Mouse (Mus musculus) liver, adult 2 months (tissue): Measurements from ENCODE around the gene Fhit. TPM values are rescaled to one million over a fixed set of nuclear protein-coding genes. Genes with fewer than 3 reads are reported as not detected.

Experiments used
- DNase-seq: peaks from one replicate; pipeline ENCODE4 v3.0.0-alpha.2; 2011; ENCODE audit warnings: low read depth, low spot score; ENCODE audit errors: extremely low read depth
- H3K27ac ChIP-seq: fragments of 200-500 bp; replicated peaks from 2 replicates; pipeline ENCODE4 v1.5.1; 2012; ENCODE audit warnings: low read depth, mild to moderate bottlenecking, control low read depth, inconsistent platforms, low read length; ENCODE audit not compliant: insufficient read depth
- H3K27me3 ChIP-seq: fragments of 200-500 bp; 2 replicates; pipeline ENCODE4 v1.6.1; 2012; ENCODE audit warnings: mild to moderate bottlenecking, moderate library complexity, low read length, inconsistent platforms; ENCODE audit not compliant: control insufficient read depth, insufficient read depth
- H3K36me3 ChIP-seq: fragments of 200-500 bp; 2 replicates; pipeline ENCODE4 v1.6.1; 2012; ENCODE audit warnings: low read length, inconsistent platforms; ENCODE audit not compliant: control insufficient read depth, insufficient read depth
- H3K4me1 ChIP-seq: fragments of 200-500 bp; 2 replicates; pipeline ENCODE4 v1.6.1; 2011; ENCODE audit warnings: low read length; ENCODE audit not compliant: control insufficient read depth, insufficient read depth
- H3K4me3 ChIP-seq: fragments of 200-500 bp; 2 replicates; pipeline ENCODE4 v1.5.1; 2011; ENCODE audit warnings: low read depth, mild to moderate bottlenecking, control low read depth, low read length, moderate library complexity; ENCODE audit not compliant: insufficient read depth
- H3K79me2 ChIP-seq: fragments of 200-500 bp; 2 replicates; pipeline ENCODE4 v1.6.1; 2012; ENCODE audit warnings: inconsistent platforms, mild to moderate bottlenecking, low read length, moderate library complexity; ENCODE audit not compliant: control insufficient read depth, insufficient read depth
- H3K9ac ChIP-seq: fragments of 200-500 bp; 2 replicates; pipeline ENCODE4 v1.6.1; 2012; ENCODE audit warnings: low read depth, mild to moderate bottlenecking, control low read depth, inconsistent platforms, low read length
- CTCF ChIP-seq: fragments of 200-500 bp; IDR thresholded peaks from 2 replicates; pipeline ENCODE4 v1.5.1; 2011; ENCODE audit warnings: low read depth, low read length, control low read depth
- POLR2A ChIP-seq: fragments of 200-500 bp; IDR thresholded peaks from 2 replicates; pipeline ENCODE4 v1.6.1; 2011; ENCODE audit warnings: low read length, control low read depth; ENCODE audit not compliant: insufficient read depth; ENCODE audit errors: extremely low read depth
- WGBS: fragments of 180-500 bp; shearing (Covaris S2); methylation state at CpG from one replicate; pipeline ENCODE4 v1.1.7; 2018; 5-methylcytosine and 5-hydroxymethylcytosine counted together
- polyA plus RNA-seq: library from polyadenylated mRNA; depleted of rRNA; stranded (reverse); fragments of >200 nt; gene quantifications from 2 replicates; pipeline ENCODE4 v1.2.3, GENCODE M21; 2012
- total RNA-seq: library from RNA; depleted of rRNA; stranded (reverse); fragments of >200 nt; gene quantifications from 2 replicates; pipeline ENCODE4 v1.2.3, GENCODE M21; 2014

Gene Fhit
- total and polyA plus RNA-seq, 2 experiments = 7.6 to 7.8 TPM

- Histone ChIP-seq H3K27me3 (no peaks in the 10 kb centered on the region), H3K27ac (no peak overlapping the region), H3K36me3 (no peaks in the 10 kb centered on the region), H3K4me1 (no peaks in the 10 kb centered on the region), H3K79me2 (no peaks in the 10 kb centered on the region), H3K4me3 (no peak overlapping the region), H3K9ac (no peak overlapping the region)
- DNase-seq = no peak
- TF ChIP-seq CTCF (no peak), POLR2A (no peak)
- 89% methylated on average over 6 of the region's 6 CpGs for WGBS
Observed at GRCm38 (mm10) chr14:10038021-10038420, 1123.8 kb downstream of the Fhit start.

GRCm38 (mm10) chr14:10036685-10037215 lies 1125.1 kb downstream of the Fhit start:
- Histone ChIP-seq H3K36me3 (no peaks in the 10 kb centered on the region), H3K27ac (no peak overlapping the region), H3K4me1 (no peaks in the 10 kb centered on the region), H3K27me3 (no peaks in the 10 kb centered on the region), H3K79me2 (no peaks in the 10 kb centered on the region), H3K4me3 (no peak overlapping the region), H3K9ac (no peak overlapping the region)
- WGBS = 85% methylated on average over 2 of the region's 2 CpGs
- TF ChIP-seq CTCF (no peak), POLR2A (no peak)
- no peak for DNase-seq

GRCm38 (mm10) chr14:10035682-10036081 lies 1126.2 kb downstream of the Fhit start:
- no peak overlapping the region for H3K4me3 ChIP-seq
- no peaks in the 10 kb centered on the region for H3K79me2 ChIP-seq
- H3K27ac ChIP-seq = no peak overlapping the region
- WGBS = 63% methylated on average over 3 of the region's 3 CpGs
- DNase-seq = no peak
- H3K27me3 ChIP-seq = no peaks in the 10 kb centered on the region
- TF ChIP-seq CTCF (no peak), POLR2A (no peak)
- no peak overlapping the region for H3K9ac ChIP-seq
- no peaks in the 10 kb centered on the region for H3K36me3 ChIP-seq
- H3K4me1 ChIP-seq = no peaks in the 10 kb centered on the region

- WGBS = 82% methylated on average over 2 of the region's 2 CpGs
Observed at GRCm38 (mm10) chr14:10035270-10035669, 1126.6 kb downstream of the Fhit start.

GRCm38 (mm10) chr14:10023382-10023781 lies 1138.5 kb downstream of the Fhit start:
- no peaks in the 10 kb centered on the region for H3K36me3 ChIP-seq
- WGBS = 95% methylated on average over 2 of the region's 2 CpGs
- no peak overlapping the region for H3K4me3 ChIP-seq
- no peaks in the 10 kb centered on the region for H3K27me3 ChIP-seq
- TF ChIP-seq CTCF = no peak
- TF ChIP-seq POLR2A = no peak
- H3K27ac ChIP-seq = no peak overlapping the region
- no peak for DNase-seq
- H3K79me2 ChIP-seq = no peaks in the 10 kb centered on the region
- H3K9ac ChIP-seq = no peak overlapping the region
- no peaks in the 10 kb centered on the region for H3K4me1 ChIP-seq

More at GRCm38 (mm10) chr14:10035270-10035669, 1126.6 kb downstream of the Fhit start:
- Histone ChIP-seq H3K4me3 (no peak overlapping the region), H3K9ac (no peak overlapping the region), H3K27ac (no peak overlapping the region), H3K4me1 (no peaks in the 10 kb centered on the region), H3K36me3 (no peaks in the 10 kb centered on the region), H3K79me2 (no peaks in the 10 kb centered on the region), H3K27me3 (no peaks in the 10 kb centered on the region)
- no peak for DNase-seq
- TF ChIP-seq POLR2A (no peak), CTCF (no peak)

- Histone ChIP-seq H3K4me3 (no peak overlapping the region), H3K36me3 (no peaks in the 10 kb centered on the region), H3K4me1 (no peaks in the 10 kb centered on the region), H3K79me2 (no peaks in the 10 kb centered on the region), H3K27me3 (no peaks in the 10 kb centered on the region), H3K27ac (no peak overlapping the region), H3K9ac (no peak overlapping the region)
- TF ChIP-seq CTCF = no peak
- TF ChIP-seq POLR2A = no peak
- DNase-seq = no peak
- 82% methylated on average over 2 of the region's 2 CpGs for WGBS
Observed at GRCm38 (mm10) chr14:10022304-10022703, 1139.5 kb downstream of the Fhit start.
